Mouse (Mus musculus) limb, embryonic 14.5 days (tissue): Measurements from ENCODE around the gene Edc3. TPM values are rescaled to one million over a fixed set of nuclear protein-coding genes. Genes with fewer than 3 reads are reported as not detected.

Source experiments
- ATAC-seq: fragments of 200-750 bp; cut with Nextera tagmentation; 2 replicates; pipeline ENCODE4 v1.8.0; 2017; ENCODE audit warnings: low read depth, moderate number of reproducible peaks, moderate TSS enrichment; ENCODE audit not compliant: low FRiP score
- DNase-seq: peaks from one replicate; pipeline ENCODE4 v3.0.0-alpha.2; 2015; ENCODE audit warnings: low spot score
- H3K27ac ChIP-seq: fragments of 300-500 bp; sonication (generic); replicated peaks from 2 replicates; pipeline ENCODE4 v1.5.1; 2014; ENCODE audit warnings: low read depth, mild to moderate bottlenecking, low read length, moderate library complexity, mixed read lengths
- H3K27me3 ChIP-seq: fragments of 300-500 bp; sonication (generic); 2 replicates; pipeline ENCODE4 v1.6.1; 2014; ENCODE audit warnings: low read length, mixed read lengths; ENCODE audit not compliant: control insufficient read depth, insufficient read depth
- H3K36me3 ChIP-seq: fragments of 300-500 bp; sonication (generic); 2 replicates; pipeline ENCODE4 v1.6.1; 2014; ENCODE audit warnings: mild to moderate bottlenecking, low read length, moderate library complexity, mixed read lengths; ENCODE audit not compliant: control insufficient read depth, insufficient read depth
- H3K4me1 ChIP-seq: fragments of 300-500 bp; sonication (generic); 2 replicates; pipeline ENCODE4 v1.6.1; 2014; ENCODE audit warnings: antibody characterized with exemption, low read length, mixed read lengths; ENCODE audit not compliant: control insufficient read depth, insufficient read depth
- H3K4me2 ChIP-seq: fragments of 300-500 bp; sonication (generic); replicated peaks from 2 replicates; pipeline ENCODE4 v1.6.1; 2014; ENCODE audit warnings: low read depth, mild to moderate bottlenecking, low read length, moderate library complexity; ENCODE audit not compliant: severe bottlenecking
- H3K4me3 ChIP-seq: fragments of 300-500 bp; sonication (generic); replicated peaks from 2 replicates; pipeline ENCODE4 v1.5.1; 2014; ENCODE audit warnings: low read length
- H3K9ac ChIP-seq: fragments of 300-500 bp; sonication (generic); 2 replicates; pipeline ENCODE4 v1.6.1; 2014; ENCODE audit warnings: mild to moderate bottlenecking, low read depth, low read length, moderate library complexity; ENCODE audit not compliant: severe bottlenecking
- H3K9me3 ChIP-seq: fragments of 300-500 bp; sonication (generic); 2 replicates; pipeline ENCODE4 v1.6.1; 2016; ENCODE audit warnings: low read length; ENCODE audit not compliant: control insufficient read depth
- POLR2A ChIP-seq: fragments of 200-500 bp; IDR thresholded peaks from 2 replicates; pipeline ENCODE4 v1.8.0; 2012; ENCODE audit warnings: inconsistent platforms, mild to moderate bottlenecking, moderate library complexity, borderline replicate concordance; ENCODE audit not compliant: insufficient read depth, insufficient read length; ENCODE audit errors: extremely low read depth
- WGBS: fragments of 180-500 bp; shearing (Covaris S2); extraction: QIAGEN DNeasy Blood & Tissue Kit; methylation state at CpG from one replicate; pipeline ENCODE4 v1.1.7; 2014; 5-methylcytosine and 5-hydroxymethylcytosine counted together
- polyA plus RNA-seq, 2 experiments: library from polyadenylated mRNA; depleted of rRNA in 1 of 2; stranded (reverse) in 1 of 2; unstranded in 1 of 2; fragments of >200 nt; fragmentation: Nextera tagmentation in 1 of 2; extraction: Ambion mirVana in 1 of 2; gene quantifications; 2 replicates each; pipeline versions ENCODE4 v1.2.1 to v1.2.3; 2012 to 2014

Edc3 gene
- polyA plus RNA-seq, 2 experiments = 21.0 to 25.7 TPM

DNA sequence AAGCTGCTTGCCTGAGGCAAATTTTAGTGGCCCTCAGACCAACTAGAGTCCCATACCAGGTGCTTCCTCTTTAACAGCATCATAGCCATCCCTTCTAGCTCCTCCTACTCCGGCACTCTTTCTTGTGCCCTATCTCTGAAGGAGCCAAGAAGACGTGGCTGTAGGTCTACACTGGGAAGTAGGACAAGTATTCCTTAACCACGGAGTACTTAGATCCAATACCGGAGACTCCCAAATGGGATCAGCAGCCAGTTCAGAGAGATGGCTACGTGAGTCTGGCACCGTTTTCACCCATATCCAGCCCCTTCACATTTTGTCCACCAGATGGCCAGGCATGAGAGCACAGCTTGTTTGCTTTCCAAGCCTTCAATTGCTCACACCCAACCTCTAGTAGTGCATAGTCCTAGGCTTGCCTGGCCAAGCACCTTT lies 54.2 kb downstream of the Edc3 start:
- 0 out of 2 replicates have a peak overlapping the region, but pooled peaks have one; percentile 7 for H3K4me2 ChIP-seq
- H3K4me1 ChIP-seq = peaks cover 32% of the 10 kb centered on the region
- H3K27me3 ChIP-seq = no peaks in the 10 kb centered on the region
- 0 out of 2 replicates have a peak overlapping the region, but pooled peaks have one; percentile 25 for H3K9ac ChIP-seq
- H3K9me3 ChIP-seq = no peaks in the 10 kb centered on the region
- DNase-seq (peak; percentile 35), ATAC-seq (no peak)
- WGBS = 55% methylated on average over 6 of the region's 6 CpGs
- no peak for TF ChIP-seq POLR2A
- H3K27ac ChIP-seq = peak overlapping the region; percentile 5; the same call in 1 of the 2 replicates
- no peak overlapping the region for H3K4me3 ChIP-seq
- H3K36me3 ChIP-seq = peaks cover 44% of the 10 kb centered on the region

DNA sequence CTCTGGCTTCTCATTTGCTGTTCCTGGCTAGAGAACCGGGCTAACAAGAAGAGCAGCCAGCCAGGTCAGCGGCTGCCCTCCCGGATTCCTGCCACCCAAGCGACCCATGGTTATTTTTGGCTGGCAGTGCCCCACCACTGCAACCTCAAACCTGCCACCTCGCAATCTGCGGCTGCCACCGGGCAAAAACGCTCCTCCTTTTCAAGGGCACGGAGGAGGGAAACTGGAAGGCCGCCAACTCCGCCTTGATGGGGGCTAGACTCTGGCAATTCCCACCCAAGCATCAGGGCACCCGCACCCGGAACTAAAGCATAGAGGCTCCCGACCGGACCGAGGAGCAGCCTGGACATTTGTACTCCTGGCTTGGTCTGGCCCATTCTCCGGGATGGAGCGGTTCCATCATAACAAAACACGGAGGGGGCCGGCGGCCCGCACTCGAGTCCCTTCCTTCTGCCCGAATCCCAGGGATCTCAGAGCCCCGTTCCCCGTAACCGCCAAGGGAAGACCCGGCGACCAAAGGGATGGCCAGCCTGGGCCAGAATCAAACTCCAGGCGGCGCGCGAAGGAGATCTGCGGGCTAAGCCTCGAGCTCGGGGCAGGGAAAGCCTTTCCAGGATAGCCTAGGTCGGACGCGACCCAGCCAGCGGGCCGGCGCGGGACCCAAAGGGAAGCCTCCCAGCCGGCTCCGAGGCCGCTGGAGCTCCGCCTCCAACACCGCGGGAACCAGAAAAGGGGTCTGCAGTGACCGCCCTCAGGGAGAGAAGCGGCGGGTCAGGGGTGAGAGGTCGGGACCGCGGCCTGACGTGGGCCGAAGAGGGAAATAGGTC lies 56.0 kb downstream of the Edc3 start:
- ATAC-seq (peak; percentile 63), DNase-seq (peak; percentile 71)
- under 1% methylated on average over 52 of the region's 57 CpGs for WGBS
- no peak for TF ChIP-seq POLR2A
- Histone ChIP-seq H3K36me3 (peaks cover 27% of the 10 kb centered on the region), H3K4me3 (peak overlapping the region; percentile 94), H3K9ac (peak overlapping the region; percentile 97), H3K9me3 (no peaks in the 10 kb centered on the region), H3K27ac (peak overlapping the region; percentile 97), H3K27me3 (no peaks in the 10 kb centered on the region), H3K4me1 (peaks cover 32% of the 10 kb centered on the region), H3K4me2 (peak overlapping the region; percentile 95)

DNA sequence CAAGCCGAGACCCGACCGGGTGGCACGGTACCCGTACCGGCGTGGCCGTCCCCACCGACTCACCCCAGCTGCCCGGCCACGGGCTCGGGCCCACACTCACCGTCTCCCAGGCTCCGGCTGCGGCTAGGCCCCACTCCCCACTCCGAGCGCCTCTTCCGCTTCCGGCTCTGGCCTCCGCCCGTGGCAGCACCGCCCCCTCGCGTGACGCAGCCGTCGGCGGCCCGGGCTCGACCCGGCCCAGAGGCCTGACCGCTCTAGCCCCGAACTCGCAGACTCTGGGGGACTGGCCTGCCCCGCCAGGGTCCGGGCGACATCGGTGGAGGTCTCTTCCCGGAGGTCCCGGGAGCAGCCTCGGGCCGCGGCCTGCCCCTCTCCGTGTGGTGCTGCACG lies 56.6 kb downstream of the Edc3 start:
- peak; percentile 82; the same call in 1 of the 2 replicates for TF ChIP-seq POLR2A
- Histone ChIP-seq H3K27ac (peak overlapping the region; percentile 97), H3K9me3 (no peaks in the 10 kb centered on the region), H3K9ac (peak overlapping the region; percentile 97), H3K4me3 (peak overlapping the region; percentile 94), H3K4me2 (peak overlapping the region; percentile 95), H3K36me3 (peaks cover 20% of the 10 kb centered on the region), H3K4me1 (peaks cover 32% of the 10 kb centered on the region), H3K27me3 (no peaks in the 10 kb centered on the region)
- WGBS = 1% methylated on average over 36 of the region's 45 CpGs
- ATAC-seq (peak; percentile 95), DNase-seq (peak; percentile 86)

DNA sequence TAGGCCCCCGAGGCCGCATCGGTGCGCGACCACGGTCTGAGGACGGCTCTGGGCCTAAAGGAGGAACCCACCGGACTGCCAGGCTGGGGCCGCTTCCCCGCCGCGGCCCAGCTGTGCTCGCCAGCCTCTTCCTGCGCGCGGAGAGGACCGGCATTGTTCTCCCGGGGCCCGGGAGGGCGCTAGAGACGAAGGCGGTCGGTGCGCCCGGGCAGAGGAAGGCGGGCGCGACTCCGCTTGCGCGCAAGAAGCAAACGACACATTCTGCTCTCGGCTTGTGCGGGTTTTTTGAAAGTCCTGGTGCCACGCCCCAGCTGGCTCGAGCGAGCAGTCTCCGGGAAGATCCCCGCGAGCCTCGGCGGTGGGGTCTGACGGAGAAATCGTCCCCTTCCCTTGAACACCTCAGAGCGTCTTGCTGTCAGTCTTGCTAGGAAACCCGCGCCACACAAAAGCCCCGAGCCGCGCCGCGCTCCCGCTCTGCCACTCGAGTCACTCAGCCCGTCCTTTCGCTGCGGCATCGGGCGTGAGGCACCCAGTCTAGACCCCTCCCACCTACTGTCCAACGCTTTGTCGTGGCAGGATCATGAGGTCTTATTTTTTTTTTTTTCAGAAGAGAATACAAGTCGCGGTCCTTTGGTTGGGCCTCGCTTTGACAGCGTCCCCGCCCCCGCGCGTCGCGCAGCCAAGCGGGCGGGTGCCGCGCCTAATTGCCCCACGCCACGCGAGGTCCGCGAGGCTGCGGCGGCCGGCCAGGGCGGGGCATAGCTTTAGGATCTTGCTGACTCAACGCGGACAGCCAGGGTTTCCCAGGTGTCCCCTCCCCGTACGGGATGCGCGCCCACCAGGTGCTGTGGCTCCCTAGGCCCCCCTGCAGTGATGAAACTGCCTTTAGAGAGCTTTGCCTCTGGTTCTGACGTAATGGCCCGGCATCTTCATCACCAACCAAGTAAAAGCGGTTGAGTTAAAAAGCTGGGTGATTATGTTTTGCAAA lies 57.3 kb downstream of the Edc3 start, which contains the start of gene Clk3:
Clk3 (minus strand) TSS at position 497 of the 988 bp plus-strand sequence.
- Histone ChIP-seq H3K27ac (peak within 1 kb of the TSS; percentile 97), H3K9ac (peak within 1 kb of the TSS; percentile 97), H3K4me1 (peaks cover 32% of the 10 kb centered on the region), H3K36me3 (peaks cover 14% of the 10 kb centered on the region), H3K9me3 (no peaks in the 10 kb centered on the region), H3K27me3 (no peaks in the 10 kb centered on the region), H3K4me2 (peak within 1 kb of the TSS; percentile 95), H3K4me3 (peak within 1 kb of the TSS; percentile 94)
- WGBS = under 1% methylated on average over 85 of the region's 93 CpGs
- TF ChIP-seq POLR2A = no peak
- peak; percentile 56 for DNase-seq
- peak; percentile 51; the same call in 1 of the 2 replicates for ATAC-seq
